Mouse (Mus musculus) hindbrain, embryonic 16.5 days (tissue): ENCODE results near the gene Sema3b. TPM values are rescaled to one million over a fixed set of nuclear protein-coding genes. Genes with fewer than 3 reads are reported as not detected.
"Not testable (repeated sequence)": the region's sequence is repeated elsewhere in the genome, so short reads cannot be mapped to it uniquely, and the experiment has no call there.

Experiments used
- ATAC-seq: fragments of 200-750 bp; cut with Nextera tagmentation; 2 replicates; pipeline ENCODE4 v1.8.0; 2017; ENCODE audit warnings: moderate TSS enrichment, moderate library complexity
- H3K27ac ChIP-seq: fragments of 300-500 bp; sonication (generic); 2 replicates; pipeline ENCODE4 v1.5.1; 2014; ENCODE audit warnings: low read depth, mild to moderate bottlenecking, control low read depth, low read length, moderate library complexity
- H3K27me3 ChIP-seq: fragments of 300-500 bp; sonication (generic); replicated peaks from 2 replicates; pipeline ENCODE4 v1.6.1; 2014; ENCODE audit warnings: low read length; ENCODE audit not compliant: control insufficient read depth, insufficient read depth
- H3K36me3 ChIP-seq: fragments of 300-500 bp; sonication (generic); 2 replicates; pipeline ENCODE4 v1.6.1; 2014; ENCODE audit warnings: mild to moderate bottlenecking, low read length, moderate library complexity, mixed read lengths; ENCODE audit not compliant: control insufficient read depth, insufficient read depth
- H3K4me1 ChIP-seq: fragments of 300-500 bp; sonication (generic); 2 replicates; pipeline ENCODE4 v1.6.1; 2014; ENCODE audit warnings: low read depth, low read length; ENCODE audit not compliant: control insufficient read depth, insufficient read depth
- H3K4me2 ChIP-seq: fragments of 300-500 bp; sonication (generic); 2 replicates; pipeline ENCODE4 v1.6.1; 2014; ENCODE audit warnings: mild to moderate bottlenecking, low read length, control low read depth, moderate library complexity
- H3K4me3 ChIP-seq: fragments of 300-500 bp; sonication (generic); 2 replicates; pipeline ENCODE4 v1.5.1; 2014; ENCODE audit warnings: mild to moderate bottlenecking, low read length, control low read depth, moderate library complexity
- H3K9ac ChIP-seq: fragments of 300-500 bp; sonication (generic); 2 replicates; pipeline ENCODE4 v1.6.1; 2014; ENCODE audit warnings: low read depth, mild to moderate bottlenecking, control low read depth, low read length, moderate library complexity
- H3K9me3 ChIP-seq: fragments of 300-500 bp; sonication (generic); 2 replicates; pipeline ENCODE4 v1.6.1; 2014; ENCODE audit warnings: mild to moderate bottlenecking, low read length, moderate library complexity; ENCODE audit not compliant: control insufficient read depth
- WGBS: fragments of 180-500 bp; shearing (Covaris S2); extraction: QIAGEN DNeasy Blood & Tissue Kit; methylation state at CpG from one replicate; pipeline ENCODE4 v1.1.7; 2014; 5-methylcytosine and 5-hydroxymethylcytosine counted together
- polyA plus RNA-seq: library from polyadenylated mRNA; unstranded; fragments of >200 nt; fragmentation: Nextera tagmentation; extraction: Ambion mirVana; gene quantifications from 2 replicates; pipeline ENCODE4 v1.2.1, GENCODE M21; 2015

The Sema3b gene
- polyA plus RNA-seq, 1 experiment from 2014 or later = 7.0 TPM

DNA sequence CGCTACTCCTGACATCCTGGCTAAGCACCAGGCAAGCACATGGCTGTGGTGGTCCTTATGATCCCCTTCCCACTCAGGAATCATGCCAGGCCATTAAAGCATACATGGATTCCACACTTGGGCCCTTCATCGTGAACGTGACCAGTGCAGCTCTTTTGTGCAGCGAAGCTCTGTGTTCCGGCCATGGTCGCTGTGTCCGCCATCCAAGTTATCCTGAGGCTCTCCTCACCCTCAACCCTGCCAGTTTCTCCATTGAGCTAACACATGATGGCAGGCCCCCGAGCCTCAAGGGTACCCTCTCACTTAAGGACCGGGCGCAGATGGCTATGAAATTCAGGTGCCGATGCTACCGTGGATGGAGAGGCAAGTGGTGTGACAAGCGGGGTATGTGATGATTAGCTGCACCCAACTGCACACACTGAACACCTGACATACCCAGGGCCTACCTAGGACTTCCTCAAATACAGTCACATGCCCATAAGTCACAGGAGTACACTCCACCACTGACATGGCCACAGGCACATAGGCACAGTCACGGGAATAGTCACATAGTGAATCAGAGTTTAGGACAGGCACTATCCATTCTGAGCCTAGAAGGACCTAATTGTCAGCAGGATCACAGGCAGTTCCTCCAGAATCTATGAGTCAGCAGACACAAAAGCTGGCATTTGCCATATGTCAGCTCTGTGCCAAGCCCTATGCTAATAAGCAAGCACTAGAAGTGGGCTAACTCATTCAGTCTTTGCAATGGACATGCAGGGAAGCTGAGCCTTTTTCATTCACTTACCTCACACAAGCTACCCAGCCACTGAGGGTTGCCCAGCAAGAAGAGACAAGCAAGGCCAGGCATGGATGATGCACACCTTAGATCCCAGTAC lies 29.8 kb downstream of the Sema3b start:
- Histone ChIP-seq H3K27ac (no peak overlapping the region), H3K36me3 (peaks cover 3% of the 10 kb centered on the region; the same call in 1 of the 2 replicates), H3K4me2 (no peak overlapping the region), H3K4me1 (peaks cover 28% of the 10 kb centered on the region), H3K9ac (0 out of 2 replicates have a peak overlapping the region, but pooled peaks have one; percentile 19), H3K4me3 (no peak overlapping the region), H3K9me3 (no peaks in the 10 kb centered on the region), H3K27me3 (no peaks in the 10 kb centered on the region)
- 89% methylated on average over 14 of the region's 14 CpGs for WGBS
- no peak for ATAC-seq

DNA sequence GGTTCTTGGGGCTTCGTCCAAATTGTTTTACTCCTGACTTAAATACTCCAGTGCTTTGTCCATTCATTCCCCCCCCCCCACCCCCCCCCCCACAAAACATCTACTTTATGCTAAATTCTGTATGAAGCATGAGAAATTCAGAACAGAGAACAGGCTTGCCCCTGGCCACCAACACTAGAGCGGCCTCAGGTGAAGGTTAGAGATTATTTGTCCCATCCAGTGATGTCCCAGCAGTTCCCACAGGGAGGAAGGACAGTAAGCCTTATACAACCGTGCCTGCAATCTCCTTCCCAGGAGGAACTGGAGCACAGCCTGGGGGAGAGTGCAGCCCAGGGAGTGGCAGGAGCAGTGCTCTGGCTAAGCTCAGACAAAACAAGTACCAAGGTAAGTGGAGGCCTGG lies 30.4 kb downstream of the Sema3b start, which contains the start of gene Naa80:
Naa80 (plus strand) TSS at position 301 of the 400 bp plus-strand sequence.
- WGBS = 74% methylated on average over 3 of the region's 3 CpGs
- Histone ChIP-seq H3K9ac (0 out of 2 replicates have a peak within 1 kb of the TSS, but pooled peaks have one; percentile 19), H3K36me3 (peaks cover 3% of the 10 kb centered on the region; the same call in 1 of the 2 replicates), H3K9me3 (no peaks in the 10 kb centered on the region), H3K4me2 (no peak within 1 kb of the TSS; the same call in 1 of the 2 replicates), H3K27me3 (no peaks in the 10 kb centered on the region), H3K27ac (no peak within 1 kb of the TSS), H3K4me3 (no peak within 1 kb of the TSS), H3K4me1 (peaks cover 28% of the 10 kb centered on the region)
- ATAC-seq = no peak

DNA sequence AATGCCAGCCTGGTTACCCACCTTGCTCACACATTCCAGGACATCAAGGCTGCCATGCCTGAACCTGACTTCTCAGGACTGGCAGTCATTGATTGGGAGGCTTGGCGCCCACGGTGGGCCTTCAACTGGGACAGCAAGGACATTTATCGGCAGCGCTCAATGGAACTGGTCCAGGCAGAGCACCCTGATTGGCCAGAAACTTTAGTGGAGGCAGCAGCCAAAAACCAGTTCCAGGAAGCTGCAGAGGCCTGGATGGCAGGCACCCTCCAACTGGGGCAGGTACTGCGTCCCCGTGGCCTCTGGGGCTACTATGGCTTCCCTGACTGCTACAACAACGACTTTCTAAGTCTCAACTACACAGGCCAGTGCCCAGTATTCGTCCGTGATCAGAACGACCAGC lies 31.2 kb downstream of the Sema3b start:
- 0 out of 2 replicates have a peak overlapping the region, but pooled peaks have one; percentile 7 for H3K9ac ChIP-seq
- H3K9me3 ChIP-seq = no peaks in the 10 kb centered on the region
- no peaks in the 10 kb centered on the region for H3K27me3 ChIP-seq
- no peak for ATAC-seq
- H3K4me3 ChIP-seq = no peak overlapping the region
- no peak overlapping the region; the same call in 1 of the 2 replicates for H3K4me2 ChIP-seq
- peaks cover 3% of the 10 kb centered on the region; the same call in 1 of the 2 replicates for H3K36me3 ChIP-seq
- no peak overlapping the region for H3K27ac ChIP-seq
- H3K4me1 ChIP-seq = peaks cover 28% of the 10 kb centered on the region
- 94% methylated on average over 10 of the region's 10 CpGs for WGBS

DNA sequence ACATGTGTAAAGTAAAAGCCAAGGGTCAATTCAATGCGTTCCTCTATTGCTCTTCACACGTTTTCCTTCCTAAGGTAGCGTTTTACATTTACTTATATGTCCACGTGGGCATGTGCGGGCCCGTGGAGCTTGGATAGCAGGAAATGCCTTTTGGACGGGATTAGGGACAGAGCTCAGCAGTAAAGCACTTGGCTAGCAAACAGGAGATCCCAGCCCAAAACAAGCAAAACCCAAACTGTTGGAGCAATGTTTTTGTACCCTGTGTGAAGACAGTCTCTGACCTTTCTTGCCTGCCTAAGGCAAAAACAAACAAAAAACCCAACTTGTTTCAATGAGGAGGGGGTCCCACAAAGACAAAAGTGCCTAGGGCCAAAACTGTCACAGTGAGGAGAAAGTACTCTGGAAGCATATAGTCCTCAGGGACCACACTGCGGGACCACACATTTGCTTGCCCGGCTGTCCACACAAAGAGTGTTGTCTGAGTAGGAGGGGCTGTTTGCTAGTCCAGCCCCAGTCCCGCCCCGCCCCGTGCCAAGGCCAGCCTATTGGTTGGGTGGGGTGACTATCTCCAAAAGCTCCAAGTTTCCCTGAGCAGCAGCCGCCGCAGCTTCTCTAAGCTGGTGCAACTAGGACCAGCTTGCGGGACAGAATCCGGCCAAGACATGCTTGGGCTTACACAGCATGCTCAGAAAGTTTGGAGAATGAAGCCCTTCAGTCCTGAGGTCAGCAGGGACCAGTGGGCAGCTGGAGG lies 32.5 kb downstream of the Sema3b start, which contains the start of gene Hyal1:
Hyal1 (plus strand) TSS at position 571 of the 751 bp plus-strand sequence.
- H3K27ac ChIP-seq = peak within 1 kb of the TSS; percentile 71
- peak within 1 kb of the TSS; percentile 49 for H3K4me2 ChIP-seq
- H3K9me3 ChIP-seq = no peaks in the 10 kb centered on the region
- H3K27me3 ChIP-seq = no peaks in the 10 kb centered on the region
- H3K4me3 ChIP-seq = peak within 1 kb of the TSS; percentile 25
- ATAC-seq = peak; percentile 56
- H3K9ac ChIP-seq = peak within 1 kb of the TSS; percentile 50; the same call in 1 of the 2 replicates
- 27% methylated on average over 16 of the region's 16 CpGs for WGBS
- peaks cover 12% of the 10 kb centered on the region for H3K36me3 ChIP-seq
- H3K4me1 ChIP-seq = peaks cover 27% of the 10 kb centered on the region

DNA sequence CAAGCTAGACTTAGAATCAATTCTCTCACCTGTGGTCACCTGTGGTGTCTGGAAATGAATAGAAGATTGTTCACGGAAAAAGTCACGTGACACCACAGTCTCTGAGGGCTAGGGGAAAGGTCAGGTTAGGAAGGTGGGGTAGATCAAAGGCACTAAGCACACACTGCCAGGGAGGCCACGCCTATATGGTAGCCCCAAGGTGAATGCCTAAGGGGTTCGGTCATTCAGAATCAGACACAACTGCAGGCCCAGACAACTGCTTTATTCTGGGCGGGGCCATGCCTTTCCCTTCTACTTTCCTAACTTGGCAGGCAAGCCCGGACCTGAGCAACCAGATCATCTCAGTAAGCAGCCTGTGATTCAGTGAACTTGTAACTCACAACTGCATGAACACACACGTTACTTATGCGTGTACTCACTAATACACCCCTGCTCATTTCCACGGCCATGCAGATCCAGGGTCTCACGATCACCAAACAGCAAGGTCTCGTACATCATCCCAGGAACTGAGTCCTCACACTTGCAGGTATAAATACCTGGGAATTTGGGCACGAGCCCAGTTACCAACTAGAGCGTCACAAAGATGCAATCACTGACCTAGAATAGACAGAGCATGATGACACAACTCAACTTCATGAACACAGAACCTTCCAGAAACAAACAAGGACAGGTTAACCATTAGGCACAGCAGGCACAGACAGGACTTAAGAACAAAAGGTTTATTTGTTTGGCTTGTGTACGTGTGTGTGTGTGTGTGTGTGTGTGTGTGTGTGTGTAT lies 33.3 kb downstream of the Sema3b start:
- Histone ChIP-seq H3K9me3 (no peaks in the 10 kb centered on the region), H3K36me3 (peaks cover 17% of the 10 kb centered on the region), H3K27me3 (no peaks in the 10 kb centered on the region), H3K4me1 (peaks cover 29% of the 10 kb centered on the region), H3K27ac (no peak overlapping the region), H3K4me3 (no peak overlapping the region), H3K4me2 (no peak overlapping the region; the same call in 1 of the 2 replicates), H3K9ac (no peak overlapping the region)
- ATAC-seq = no peak
- 87% methylated on average over 14 of the region's 14 CpGs for WGBS

DNA sequence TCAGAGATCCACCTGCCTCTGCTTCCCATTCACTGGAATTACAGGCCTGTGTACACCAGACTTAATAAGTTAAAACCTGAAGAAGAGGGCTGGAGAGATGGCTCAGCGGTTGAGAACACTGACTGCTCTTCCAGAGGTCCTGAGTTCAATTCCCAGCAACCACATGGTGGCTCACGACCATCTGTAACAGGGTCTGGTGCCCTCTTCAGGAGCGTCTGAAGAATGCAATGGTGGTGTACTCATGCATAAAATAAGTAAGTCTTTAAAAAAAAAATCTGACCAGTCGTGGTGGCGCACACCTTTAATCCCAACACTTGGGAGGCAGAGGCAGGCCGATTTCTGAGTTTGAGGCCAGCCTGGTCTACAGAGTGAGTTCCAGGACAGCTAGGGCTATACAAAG lies 35.3 kb downstream of the Sema3b start:
- not testable (repeated sequence) for H3K4me2 ChIP-seq, H3K9ac ChIP-seq, H3K4me3 ChIP-seq, H3K27me3 ChIP-seq, ATAC-seq, H3K27ac ChIP-seq, H3K9me3 ChIP-seq
- Histone ChIP-seq H3K4me1 (peaks cover 26% of the 10 kb centered on the region), H3K36me3 (peaks cover 17% of the 10 kb centered on the region)
- WGBS = 79% methylated on average over 6 of the region's 6 CpGs

DNA sequence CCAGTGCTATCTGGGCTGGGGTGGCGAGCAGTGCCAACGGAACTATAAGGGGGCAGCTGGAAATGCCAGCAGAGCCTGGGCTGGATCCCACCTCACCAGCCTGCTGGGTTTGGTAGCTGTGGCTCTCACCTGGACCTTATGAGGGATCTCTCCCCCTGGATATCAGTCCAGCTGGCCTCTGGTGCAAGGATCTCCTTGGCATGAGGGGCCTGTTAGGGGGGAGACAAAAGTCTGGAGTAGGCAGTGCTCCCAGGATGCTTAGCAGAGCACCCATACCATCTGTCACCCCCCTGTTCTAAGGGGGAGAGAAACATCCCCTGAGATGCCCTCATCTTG lies 36.7 kb downstream of the Sema3b start:
- Histone ChIP-seq H3K36me3 (peaks cover 17% of the 10 kb centered on the region), H3K27ac (no peak overlapping the region), H3K4me2 (no peak overlapping the region), H3K9me3 (no peaks in the 10 kb centered on the region), H3K4me3 (no peak overlapping the region), H3K9ac (no peak overlapping the region), H3K27me3 (no peaks in the 10 kb centered on the region), H3K4me1 (peaks cover 32% of the 10 kb centered on the region)
- no peak for ATAC-seq
- 91% methylated on average over 2 of the region's 2 CpGs for WGBS

DNA sequence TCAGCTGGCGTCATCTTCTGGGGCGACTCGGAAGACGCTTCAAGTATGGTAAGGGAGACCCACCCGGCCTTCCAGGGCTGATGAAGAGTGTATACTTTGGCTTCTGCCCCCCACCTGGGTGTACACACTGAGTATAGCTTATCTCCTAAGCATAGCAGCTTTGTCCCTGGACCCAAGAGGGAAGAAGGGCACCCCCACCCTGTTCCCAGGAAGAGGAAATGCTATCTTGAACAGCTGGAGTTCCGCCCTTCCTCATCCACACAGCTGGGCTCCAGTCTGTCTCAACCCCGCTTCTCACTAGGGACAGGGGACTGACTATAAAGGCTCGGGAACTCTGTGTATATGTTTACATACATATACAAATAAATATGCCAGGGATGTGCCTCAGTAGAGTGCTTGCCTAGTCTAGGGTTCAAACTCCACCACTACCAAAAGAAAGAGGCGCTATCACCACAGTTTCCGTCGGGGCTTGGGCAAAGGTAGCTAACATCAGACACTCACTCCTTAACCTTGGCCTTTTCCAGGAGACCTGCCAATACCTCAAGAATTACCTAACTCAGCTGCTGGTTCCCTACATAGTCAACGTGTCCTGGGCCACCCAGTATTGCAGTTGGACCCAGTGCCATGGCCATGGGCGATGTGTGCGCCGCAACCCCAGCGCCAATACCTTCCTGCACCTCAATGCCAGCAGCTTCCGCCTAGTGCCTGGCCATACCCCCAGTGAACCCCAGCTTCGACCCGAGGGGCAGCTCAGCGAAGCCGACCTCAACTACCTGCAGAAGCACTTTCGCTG lies 37.3 kb downstream of the Sema3b start:
- Histone ChIP-seq H3K9ac (no peak overlapping the region), H3K27me3 (no peaks in the 10 kb centered on the region), H3K4me1 (peaks cover 33% of the 10 kb centered on the region), H3K36me3 (peaks cover 20% of the 10 kb centered on the region), H3K4me2 (no peak overlapping the region; the same call in 1 of the 2 replicates), H3K27ac (no peak overlapping the region), H3K4me3 (no peak overlapping the region; the same call in 1 of the 2 replicates), H3K9me3 (no peaks in the 10 kb centered on the region)
- ATAC-seq = no peak
- WGBS = 93% methylated on average over 22 of the region's 22 CpGs
